Mouse (Mus musculus) urinary bladder, postnatal 4 days (tissue): ENCODE results near the gene Tbx3.
A peak's percentile ranks its signal among the peaks of the same experiment; 100 is the strongest.

Source experiments
- DNase-seq, 2 experiments: peaks; one replicate each; pipeline ENCODE4 v3.0.0; 2021 to 2022; ENCODE audit warnings: low spot score in 2 of 2

Gene Tbx3

DNA sequence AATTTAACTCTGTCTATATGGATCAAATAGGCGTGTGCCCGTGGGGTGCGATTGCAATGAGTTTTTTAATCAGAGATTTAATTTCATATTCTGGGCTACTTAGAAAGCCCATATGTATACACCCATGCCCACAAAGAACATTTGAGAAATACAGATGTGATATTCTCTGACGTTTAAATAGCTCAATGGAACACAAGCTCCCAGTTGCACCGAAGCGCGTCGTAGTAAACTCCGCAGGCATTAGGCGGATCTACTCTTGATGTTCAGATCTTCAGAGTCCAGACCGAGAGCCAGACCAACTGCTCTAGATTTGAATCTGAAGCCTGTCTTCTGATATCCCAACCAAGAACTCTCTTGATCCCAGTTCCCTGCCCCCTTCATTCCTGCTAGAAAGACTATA lies 9.0 kb upstream of the Tbx3 start:
- DNase-seq = no peak

DNA sequence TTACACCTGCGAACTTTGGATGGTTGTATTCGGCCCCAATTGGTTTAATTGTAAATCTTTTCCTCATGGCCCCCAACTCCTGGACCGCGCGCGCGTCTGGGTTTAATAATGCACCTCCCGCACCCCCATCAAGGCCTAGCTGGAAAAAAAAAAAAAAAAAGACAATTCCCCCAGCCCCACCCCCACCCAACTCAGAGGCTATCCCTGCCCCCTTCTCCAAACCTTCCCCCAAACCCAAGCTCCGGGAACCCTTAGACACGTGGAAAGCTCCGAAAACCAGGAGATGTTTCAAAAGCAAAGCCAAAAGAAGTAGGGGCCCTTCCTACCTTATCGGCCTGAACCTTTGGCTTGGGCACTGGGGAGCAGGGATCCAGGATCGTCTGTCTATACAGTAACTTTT lies 8.1 kb upstream of the Tbx3 start:
- DNase-seq = no peak

DNA sequence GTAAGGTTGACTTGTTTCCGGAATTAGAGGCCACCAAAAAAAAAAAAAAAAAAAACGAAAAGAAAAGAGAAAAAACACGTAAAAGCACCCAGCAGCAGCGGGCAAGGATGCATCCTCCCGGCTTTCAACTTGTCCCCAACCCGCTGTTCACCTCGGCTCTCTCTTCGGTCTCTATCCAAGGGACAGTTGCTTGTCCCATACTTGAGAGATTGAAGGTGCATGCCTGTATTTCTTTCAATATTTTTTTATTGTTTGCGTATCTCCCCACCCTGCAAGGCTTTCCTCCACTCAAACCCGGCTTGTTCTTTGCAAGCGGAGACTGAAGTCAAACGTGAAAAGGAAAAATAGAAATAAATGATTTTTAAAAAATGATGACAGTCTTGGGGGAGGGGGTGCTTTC lies 7.7 kb upstream of the Tbx3 start:
- no peak for DNase-seq

DNA sequence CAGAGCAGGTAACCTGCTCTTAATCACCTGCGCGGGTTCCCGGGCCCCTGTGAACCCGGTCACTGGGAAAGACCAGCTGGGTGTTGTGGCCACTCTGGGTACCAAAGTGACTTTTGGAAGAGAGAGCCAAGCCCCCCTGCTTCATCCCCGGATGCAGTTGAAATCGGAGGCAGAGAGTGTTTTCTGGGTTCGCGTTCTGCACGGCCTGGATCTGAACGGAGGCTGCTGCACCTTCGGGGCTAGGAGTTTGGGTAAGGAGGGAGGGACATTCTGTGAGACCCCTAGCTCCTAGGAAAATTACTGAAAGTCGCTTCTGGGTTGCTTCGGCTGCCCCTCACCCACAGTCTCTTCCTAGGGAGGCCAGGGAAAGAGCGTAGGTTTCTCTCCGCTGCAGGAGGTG lies 7.2 kb upstream of the Tbx3 start:
- DNase-seq = no peak

GRCm38 (mm10) chr5:119663747-119664146 lies 6.7 kb upstream of the Tbx3 start:
- no peak for DNase-seq

DNA sequence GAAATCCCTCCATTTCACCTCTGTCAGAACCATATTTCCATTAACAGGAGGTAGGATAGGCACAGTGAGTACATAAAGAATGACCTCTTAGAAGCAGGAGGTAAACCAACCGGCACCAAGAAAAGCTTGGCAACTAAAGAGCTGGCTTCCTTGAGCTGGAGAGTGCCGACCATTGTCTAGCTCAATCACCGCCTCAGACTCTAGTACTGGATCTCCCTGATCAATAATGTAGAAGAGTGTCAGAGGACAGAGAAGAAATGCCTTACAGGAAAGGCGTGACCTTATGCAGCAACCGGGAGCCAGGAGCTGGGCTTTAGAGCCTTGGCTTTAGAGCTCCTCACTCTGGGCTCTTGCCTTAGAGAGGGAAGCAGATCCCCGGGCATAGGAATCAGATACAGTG lies 4.7 kb upstream of the Tbx3 start:
- DNase-seq = no peak

- no peak for DNase-seq
These were observed 3.0 kb upstream of the Tbx3 start for GRCm38 (mm10) chr5:119667356-119667940.

GRCm38 (mm10) chr5:119668191-119668912 lies 2.1 kb upstream of the Tbx3 start:
- DNase-seq = peak in 1 of 2 experiments; percentile 53

GRCm38 (mm10) chr5:119668913-119669411 lies 1.5 kb upstream of the Tbx3 start:
- DNase-seq = no peak

- peak in 1 of 2 experiments; percentile 47 for DNase-seq
These were observed 516 bp upstream of the Tbx3 start for GRCm38 (mm10) chr5:119669741-119670565.

DNA sequence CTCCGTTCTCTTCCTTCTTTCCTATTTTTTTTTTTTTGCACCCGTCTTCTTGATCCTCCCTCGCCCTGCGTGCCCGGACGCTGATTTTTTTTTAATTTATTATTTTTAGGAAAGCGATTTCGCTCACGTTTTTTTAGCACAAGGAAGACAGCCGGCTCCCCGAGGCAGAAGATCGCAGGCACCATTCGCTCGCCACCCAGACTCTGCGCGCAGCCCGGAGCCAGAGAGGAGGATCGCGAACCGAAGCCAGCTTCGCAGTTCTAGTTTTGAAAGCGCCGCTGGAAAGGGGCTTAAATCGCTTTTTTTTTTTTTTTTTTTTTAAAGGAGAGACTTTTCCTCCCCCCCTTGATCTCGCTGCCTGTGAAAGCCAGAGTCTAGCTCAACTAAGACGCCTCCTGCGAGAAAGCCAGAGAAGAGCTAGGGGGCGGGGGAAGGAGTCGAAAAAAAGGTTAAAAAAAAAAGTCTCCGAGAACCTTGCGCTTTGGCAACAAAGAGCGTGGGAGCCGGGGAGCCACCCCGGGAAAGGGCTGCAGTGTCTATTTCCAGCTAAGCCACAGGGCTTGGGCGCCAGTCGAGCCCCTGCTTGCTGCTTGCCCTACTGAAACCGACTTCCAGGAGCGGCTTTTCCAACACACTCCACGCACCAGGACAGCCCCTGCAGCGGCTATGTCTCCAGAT lies 794 bp downstream of the Tbx3 start:
- DNase-seq = no peak

GRCm38 (mm10) chr5:119671965-119672347 lies 1.5 kb downstream of the Tbx3 start:
- no peak for DNase-seq

DNA sequence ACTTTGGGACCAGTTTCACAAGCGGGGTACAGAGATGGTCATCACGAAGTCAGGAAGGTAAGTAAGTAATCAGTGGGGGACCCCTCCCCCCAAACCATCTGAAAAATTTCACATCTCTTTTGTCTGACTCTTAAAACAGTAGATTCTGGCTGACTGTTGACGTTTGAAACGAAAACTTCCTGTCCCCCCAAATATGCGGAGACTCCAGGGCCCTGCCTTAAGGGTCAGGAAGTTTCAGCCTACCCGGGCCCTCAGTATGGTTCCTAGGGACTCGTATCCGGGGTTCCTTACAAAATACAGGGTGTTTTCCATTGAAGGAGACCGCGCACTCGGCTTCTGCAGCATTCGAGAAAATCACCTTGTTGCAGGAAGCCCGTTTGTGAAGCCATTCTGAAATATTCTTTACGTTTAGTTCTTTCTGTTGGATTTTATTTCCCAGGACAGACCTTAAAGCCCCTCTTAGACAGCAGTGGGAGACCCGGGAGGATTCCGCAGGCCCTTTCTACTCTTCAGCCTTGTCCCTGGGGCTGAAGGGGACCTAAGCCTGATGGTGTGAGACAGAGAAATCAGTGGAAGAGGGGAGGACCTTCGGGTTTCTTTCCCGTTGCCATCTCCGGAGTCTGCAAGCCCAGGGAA lies 2.0 kb downstream of the Tbx3 start:
- DNase-seq = no peak

- no peak for DNase-seq
These were observed 2.6 kb downstream of the Tbx3 start for GRCm38 (mm10) chr5:119672984-119673600.

DNA sequence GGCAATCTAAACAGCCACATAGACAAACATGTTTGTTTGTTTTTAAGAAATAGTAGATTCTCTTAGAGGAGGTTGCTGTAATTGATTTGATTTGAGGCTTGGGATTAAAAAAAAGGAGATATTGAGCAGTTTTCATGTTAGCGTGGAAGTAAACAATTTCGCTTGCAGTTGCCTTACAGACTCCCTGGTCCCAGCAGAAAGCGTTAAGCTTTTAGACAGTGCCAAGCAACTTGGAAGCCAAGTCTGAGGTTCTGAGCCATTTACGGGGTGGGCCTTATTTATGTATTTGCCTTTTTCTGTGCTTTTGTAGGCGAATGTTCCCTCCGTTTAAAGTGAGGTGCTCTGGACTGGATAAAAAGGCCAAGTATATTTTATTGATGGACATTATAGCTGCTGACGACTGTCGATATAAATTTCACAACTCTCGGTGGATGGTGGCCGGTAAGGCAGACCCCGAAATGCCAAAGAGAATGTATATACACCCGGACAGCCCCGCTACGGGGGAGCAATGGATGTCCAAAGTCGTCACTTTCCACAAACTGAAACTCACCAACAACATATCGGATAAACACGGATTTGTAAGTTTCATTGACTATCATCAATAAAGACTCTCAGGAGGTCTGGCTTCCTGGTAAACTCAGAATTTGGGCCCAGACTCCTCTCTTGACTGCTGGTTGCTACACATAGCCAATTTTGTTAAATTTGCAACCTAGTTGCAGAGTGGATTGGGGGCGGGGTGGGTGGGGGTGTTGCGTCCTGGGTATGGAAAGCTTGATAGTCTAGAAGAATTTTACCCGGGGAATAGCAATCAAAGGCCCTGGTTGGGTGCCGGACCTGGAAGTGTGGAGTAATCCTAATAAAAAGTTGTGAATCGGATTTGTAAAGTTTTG lies 3.5 kb downstream of the Tbx3 start:
- DNase-seq = no peak

GRCm38 (mm10) chr5:119674606-119675330 lies 4.3 kb downstream of the Tbx3 start:
- no peak for DNase-seq

GRCm38 (mm10) chr5:119676245-119676644 lies 5.8 kb downstream of the Tbx3 start:
- no peak for DNase-seq

DNA sequence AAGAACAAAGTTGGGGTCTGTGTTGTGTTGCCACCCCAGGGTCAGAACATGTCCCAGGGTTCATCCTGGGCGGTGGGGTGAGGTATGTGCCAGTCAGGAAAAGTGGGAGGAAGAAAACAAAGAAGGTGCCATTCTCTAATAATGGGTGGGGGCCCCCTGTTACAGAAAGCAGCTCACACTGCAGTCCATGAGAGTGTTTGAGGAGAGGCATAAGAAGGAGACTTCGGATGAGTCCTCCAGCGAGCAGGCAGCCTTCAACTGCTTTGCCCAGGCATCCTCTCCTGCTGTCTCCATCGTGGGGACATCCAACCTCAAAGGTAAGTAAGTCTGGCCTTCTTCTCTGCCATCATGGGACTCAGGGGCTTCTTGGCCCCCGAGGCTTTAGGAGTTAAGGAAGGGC lies 8.0 kb downstream of the Tbx3 start:
- DNase-seq = no peak

DNA sequence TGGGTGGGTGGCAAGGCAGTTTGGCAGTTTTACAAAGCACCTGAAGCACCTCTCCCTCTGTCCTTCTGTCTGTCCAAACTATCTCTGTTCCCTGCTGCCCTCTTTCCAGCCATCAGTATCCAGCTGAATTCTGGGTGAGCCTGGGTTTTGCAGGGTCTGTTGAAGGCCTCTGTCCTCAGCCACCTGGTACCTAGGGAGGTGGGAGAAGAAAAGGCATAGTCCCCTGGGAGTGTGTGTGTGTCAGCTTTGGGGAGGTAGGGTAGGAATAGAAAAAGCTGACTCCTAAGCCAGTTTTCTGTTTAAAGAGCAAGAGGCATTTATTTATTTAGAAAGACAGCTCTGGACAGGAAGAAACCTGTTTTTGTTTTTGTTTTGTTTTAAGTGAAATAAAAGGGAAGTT lies 8.6 kb downstream of the Tbx3 start:
- no peak for DNase-seq
